Mouse (Mus musculus): ENCODE results near the gene Ibsp. TPM values are rescaled to one million over a fixed set of nuclear protein-coding genes. Genes with fewer than 3 reads are reported as not detected.

The Ibsp gene
- total RNA-seq, 2 experiments from 2014 or later, result 0.16 to 0.35 TPM

DNA sequence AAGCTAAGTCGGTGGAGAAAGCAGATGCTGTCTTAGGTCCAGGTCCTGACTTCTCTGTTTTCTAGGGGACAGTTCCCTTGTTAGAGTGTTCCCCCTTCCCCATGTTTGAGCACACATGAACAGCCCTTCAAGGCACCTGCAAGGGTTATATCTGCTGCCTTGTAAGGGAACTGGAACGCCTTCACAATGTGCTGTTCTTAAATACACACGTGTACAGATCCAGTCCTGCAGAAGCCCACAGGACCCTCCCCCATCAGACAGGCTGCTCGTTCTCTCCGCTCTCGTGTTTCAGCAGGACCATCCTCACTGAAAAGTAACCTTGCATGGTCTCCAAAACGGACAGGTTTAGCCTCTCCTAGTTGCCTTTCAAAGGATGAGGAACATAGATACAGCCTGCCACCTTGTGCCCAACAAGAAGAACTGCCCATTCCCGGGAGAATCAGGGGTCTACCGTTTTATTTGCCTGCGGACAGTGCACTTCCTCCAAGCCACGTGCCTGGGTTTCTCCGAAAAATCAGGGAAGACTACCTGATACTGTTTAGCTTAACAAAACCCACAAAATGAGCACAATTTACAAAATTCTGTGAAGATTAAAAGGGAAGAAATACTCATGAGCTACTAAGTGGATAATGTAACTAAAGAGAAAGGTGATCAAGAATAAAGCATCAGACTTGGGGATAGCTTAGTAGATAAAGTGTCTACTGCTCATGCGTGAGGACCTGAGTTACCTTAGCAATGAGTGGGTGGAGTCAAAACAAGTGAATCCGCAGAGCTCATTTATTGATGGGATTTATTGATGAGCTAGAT lies 40.9 kb downstream of the Ibsp start:
- peak; percentile 47 to 56 for DNase-seq (ENCODE audit: low spot score in 2 of 2)

DNA sequence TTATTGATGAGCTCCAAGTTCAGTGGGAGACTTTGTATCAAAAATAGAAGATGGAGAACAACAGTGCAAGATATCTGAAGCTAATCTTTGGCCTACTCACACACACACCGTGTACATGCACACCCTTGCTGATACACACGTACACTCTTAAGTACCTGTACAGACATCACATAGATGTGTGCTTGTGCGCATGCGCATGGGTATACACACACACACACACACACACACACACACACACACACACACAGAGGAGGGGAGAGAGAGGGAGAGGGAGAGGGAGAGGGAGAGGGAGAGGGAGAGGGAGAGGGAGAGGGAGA lies 41.5 kb downstream of the Ibsp start:
- DNase-seq (ENCODE audit: low spot score in 2 of 2), result no peak

DNA sequence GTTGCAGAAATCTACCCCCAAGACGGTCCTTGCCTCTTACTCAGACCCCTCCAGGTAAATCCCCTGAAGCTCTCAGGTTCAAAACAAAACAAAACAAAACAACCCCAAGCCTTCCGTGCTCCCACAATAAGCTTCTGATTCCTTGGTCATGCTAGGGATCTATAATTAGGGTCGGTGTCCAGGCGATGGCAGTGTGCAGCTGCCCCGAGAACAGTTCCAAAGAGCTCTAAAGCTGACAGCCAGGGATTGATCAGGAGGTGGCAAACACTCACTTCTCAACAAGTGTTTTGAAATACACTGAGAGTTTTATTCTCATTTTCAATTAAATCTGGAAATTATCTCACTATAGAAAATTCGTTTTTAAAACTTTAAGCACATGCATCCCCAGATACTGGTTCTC lies 43.9 kb downstream of the Ibsp start:
- DNase-seq (ENCODE audit: low spot score in 2 of 2), result no peak

DNA sequence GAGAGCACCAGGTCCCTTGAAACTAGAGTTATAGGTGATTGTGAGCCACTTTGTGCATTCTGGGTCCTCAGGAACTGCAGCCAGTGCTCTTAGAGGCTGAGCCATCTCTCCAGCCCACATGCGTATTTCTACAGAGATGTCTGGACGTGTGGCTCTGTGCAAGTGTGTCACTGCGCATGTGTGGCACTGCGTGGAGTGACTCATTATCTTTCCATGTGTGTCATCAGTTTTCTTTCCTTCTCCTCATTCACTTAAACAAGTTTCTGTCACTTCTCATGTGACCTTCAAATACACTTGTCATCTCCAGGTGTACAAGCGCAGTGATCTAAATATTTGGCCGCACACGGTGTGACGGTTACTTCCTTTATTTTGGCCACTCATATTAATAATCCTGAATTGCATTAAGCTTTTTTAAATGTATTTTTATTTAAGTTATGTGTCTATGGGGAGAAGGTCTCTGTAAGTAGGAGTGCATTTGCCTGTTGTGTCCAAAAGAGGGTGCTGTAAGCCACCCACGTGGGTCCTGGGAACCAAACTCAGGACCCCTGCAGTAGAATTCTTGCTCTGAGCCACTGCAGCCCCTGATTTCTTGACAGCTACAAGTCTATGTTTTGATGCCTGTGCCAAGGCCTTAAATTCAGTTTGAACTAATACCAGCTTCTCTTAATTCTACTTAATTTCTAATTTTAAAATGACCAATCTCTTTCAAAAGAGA lies 45.7 kb downstream of the Ibsp start:
- DNase-seq (ENCODE audit: low spot score in 2 of 2), result no peak

DNA sequence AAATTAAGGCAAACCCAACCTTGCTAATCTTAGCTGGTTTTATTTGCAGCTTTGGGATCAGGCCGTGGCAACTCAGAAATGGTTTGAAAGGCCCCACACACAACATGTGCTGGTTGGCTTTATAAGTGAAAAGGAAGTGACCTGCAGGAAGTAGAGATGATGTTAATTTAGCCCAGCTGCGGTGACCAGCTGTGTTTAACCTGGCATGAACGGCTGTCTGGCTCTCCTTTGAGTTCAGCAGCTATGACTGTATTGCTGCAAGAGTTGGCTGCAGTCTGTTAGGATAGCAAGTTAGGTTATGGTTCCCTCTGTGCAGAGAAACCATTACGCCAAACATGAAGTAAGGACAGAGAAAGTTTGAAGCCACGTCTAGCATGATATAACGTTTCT lies 46.3 kb downstream of the Ibsp start:
- DNase-seq (ENCODE audit: low spot score in 2 of 2), result no peak

DNA sequence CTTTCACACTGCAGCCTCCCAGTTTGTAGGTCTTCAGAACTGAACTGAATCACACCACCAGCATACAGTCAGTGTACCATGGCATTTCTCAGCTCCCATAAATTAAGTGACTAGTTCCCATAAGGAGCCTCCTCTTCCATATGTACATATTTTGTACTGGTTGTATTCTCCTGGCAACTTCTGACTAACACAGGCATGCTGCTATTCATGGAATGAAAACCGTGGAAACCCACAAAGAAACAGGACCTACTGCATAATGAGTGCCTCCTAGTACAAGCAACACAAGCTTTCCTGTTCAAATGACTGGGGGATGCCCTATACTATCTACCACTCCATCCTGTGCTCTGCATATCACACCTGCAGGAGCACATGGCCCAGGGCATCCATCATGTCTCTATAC lies 52.1 kb downstream of the Ibsp start:
- no peak for DNase-seq (ENCODE audit: low spot score in 2 of 2)

DNA sequence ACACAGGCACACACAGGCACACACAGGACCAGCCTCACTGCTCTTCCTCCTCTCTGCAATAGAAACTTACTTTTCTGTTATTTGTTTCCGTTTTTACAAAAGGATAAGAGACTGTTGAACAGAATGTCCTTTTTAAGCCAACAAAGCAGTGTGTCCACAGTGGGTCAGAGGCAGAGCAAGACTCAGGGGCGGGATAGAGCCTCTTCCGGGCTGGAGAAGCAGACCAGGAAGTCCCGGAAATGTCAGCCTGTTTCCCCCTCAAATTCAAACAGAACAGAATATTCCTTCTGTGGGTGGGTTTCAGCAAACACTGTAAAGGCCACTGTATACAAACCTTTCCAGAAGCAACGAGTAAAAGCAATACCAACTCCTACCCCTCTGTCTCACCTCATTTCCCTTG lies 52.9 kb downstream of the Ibsp start:
- no peak for DNase-seq (ENCODE audit: low spot score in 2 of 2)

DNA sequence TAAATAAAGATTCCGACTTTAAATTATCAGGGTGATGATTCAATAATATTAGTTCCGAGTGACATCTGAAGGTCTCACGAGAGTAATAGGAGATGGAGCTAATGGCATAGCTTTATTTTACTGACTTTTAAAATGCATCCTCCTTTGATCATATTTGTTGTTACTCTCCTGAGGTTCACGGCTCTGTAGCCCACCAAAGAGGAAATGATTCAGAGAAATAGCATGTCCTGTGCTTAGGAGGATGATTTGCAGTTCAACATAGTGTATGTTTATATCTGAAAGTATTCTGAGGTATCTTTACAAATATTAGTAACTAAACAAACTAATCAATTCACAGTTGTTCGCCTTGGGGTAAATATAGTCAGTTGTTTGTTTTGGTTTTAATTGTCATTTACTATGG lies 58.6 kb downstream of the Ibsp start:
- DNase-seq (ENCODE audit: low spot score in 2 of 2), result no peak

DNA sequence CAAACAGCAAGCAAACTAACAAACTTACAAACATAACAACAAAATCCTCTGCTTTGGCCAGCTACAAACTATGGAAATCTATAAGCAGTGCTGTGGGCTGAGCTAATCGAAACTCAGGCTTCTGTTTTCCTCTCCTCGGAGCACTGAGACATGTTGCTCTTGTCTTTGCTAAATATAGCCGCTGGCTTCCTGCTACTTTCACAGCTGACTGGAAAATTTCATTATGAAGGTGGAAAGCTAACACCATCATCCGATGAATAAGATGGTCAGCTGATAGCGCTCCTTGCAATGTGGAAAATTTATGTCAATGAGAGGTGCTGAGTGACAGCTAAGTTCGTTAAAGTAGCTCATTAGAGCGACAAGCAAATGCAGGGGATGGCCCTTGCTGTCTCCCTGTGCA lies 59.6 kb downstream of the Ibsp start:
- DNase-seq (ENCODE audit: low spot score in 2 of 2), result peak; percentile 8 to 26

DNA sequence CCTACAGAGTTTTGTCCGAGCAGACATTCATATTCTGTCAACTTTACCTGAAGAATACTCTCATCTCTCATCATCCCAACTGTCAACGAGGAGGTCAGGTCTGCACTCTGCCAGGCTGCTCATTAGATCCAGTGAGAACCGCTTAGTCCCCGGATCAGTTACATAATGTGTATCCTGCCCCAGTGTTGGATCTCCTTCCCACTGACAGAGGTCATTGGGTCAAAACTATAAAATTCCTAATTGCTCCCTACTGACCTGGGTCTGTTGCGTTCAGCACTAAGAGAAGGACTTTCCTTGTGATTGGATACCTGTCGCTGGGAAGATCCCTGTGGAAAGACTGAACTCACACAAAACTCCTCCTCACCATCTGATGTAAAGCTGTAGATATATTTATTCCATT lies 60.3 kb downstream of the Ibsp start:
- no peak for DNase-seq (ENCODE audit: low spot score in 2 of 2)

Small RNA genes within 50 kb of the gene (microRNA-seq; reads per million reads assigned to microRNA genes)
- gene Gm23616, result 0 reads per million in 2 experiments

Other genes with a start within 250 kb of the Ibsp start
- gene Gm17660, start 221.6 kb upstream of the Ibsp start, total RNA-seq (2021), result not detected
- 1,000 to 10,000 TPM; 1,509 to 1,567 TPM for gene Sparcl1, start 185.4 kb upstream of the Ibsp start, total RNA-seq (2021)
- under 1 TPM in 1 of 2 experiments, not detected in 1; 0.16 TPM for gene Dspp, start 128.5 kb upstream of the Ibsp start, total RNA-seq (2021)
- 1 to 10 TPM; 6.7 to 7.2 TPM for gene Dmp1, start 96.6 kb upstream of the Ibsp start, total RNA-seq (2021)
- not detected for gene Mepe, start 26.2 kb downstream of the Ibsp start, total RNA-seq (2021)
- 10 to 100 TPM; 13.0 to 18.3 TPM for gene Spp1, start 135.9 kb downstream of the Ibsp start, total RNA-seq (2021)
- 10 to 100 TPM; 28.6 to 30.4 TPM for gene Pkd2, start 160.3 kb downstream of the Ibsp start, total RNA-seq (2021)
- gene BC005561, start 209.2 kb downstream of the Ibsp start, total RNA-seq (2021), result 10 to 100 TPM; 12.5 to 13.0 TPM

All from left cerebral cortex, adult 18-20 months (tissue).